Mouse (Mus musculus) kidney, adult 2 months (tissue): ENCODE results near the gene Mtmr2.

ENCODE experiments used
- CTCF ChIP-seq: fragments of 200-500 bp; conservative IDR thresholded peaks from 2 replicates; pipeline ENCODE4 v1.5.1; 2011; ENCODE audit warnings: low read depth, mild to moderate bottlenecking, control low read depth, low read length, moderate library complexity, mixed read lengths; ENCODE audit not compliant: insufficient read depth, insufficient read length
- POLR2A ChIP-seq: fragments of 200-500 bp; IDR thresholded peaks from one replicate; pipeline ENCODE4 v1.6.1; 2011; ENCODE audit warnings: low read depth, low read length, control low read depth

DNA sequence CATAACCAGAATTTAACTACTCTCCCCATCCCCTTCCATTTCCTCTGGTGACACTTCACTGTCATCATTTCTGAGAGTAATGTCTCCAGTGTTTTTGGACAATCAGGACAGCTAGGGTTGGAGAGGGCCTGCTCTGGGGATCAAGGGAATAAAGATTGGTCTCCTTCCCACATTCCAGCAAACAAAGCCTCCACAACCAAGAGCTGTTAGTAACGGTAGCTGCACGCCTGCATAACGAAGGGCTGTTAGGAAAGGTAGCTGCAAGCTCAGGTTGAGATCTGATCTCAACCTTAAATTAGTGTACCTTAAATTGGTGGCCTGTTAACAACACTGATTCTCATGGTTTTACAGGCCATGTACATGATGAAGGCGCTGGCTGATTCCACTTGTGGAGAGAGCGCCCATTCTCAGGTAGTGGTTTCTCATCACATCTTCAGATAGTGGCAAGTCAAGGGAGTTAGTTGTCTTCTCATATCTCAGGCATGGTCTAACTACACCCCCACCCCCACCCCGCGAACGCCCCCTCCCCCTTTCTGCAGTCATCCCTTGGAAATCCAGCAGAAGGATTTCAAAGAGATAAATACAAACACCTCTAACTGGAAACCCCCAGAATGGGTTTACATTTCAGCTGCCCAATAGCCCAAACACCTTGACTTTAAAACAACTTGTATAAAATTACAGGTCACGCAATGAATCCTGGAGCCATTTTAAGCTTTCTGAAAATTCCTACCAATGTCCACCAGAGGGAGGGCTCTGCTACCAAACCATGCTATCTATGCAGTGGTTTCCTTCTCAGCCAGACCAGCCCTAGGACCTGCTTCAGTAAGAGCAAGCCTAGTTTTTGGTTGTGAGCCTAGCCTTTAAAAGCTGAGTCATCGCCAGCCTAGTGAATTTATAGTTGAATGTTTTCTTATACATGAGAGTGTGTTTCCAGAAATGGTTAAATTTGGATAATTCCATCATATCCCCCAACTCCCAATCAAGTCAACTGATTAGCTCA is 100.6 kb downstream of the Mtmr2 start:
- TF ChIP-seq POLR2A (no peak), CTCF (peak; percentile 49)
